Mouse (Mus musculus) heart, postnatal 0 days (tissue): ENCODE measurements around the gene Angptl2. TPM values are rescaled to one million over a fixed set of nuclear protein-coding genes. Genes with fewer than 3 reads are reported as not detected.

Source experiments
- ATAC-seq: fragments of 200-750 bp; cut with Nextera tagmentation; 2 replicates; pipeline ENCODE4 v1.8.0; 2017; ENCODE audit warnings: low read depth, moderate number of reproducible peaks, moderate library complexity; ENCODE audit not compliant: insufficient read depth
- DNase-seq: peaks from one replicate; pipeline ENCODE4 v3.0.0-alpha.2; 2016; ENCODE audit warnings: low spot score
- H3K27ac ChIP-seq: fragments of 300-500 bp; sonication (generic); 2 replicates; pipeline ENCODE4 v1.5.1; 2014; ENCODE audit warnings: low read depth, mild to moderate bottlenecking
- H3K27me3 ChIP-seq: fragments of 300-500 bp; sonication (generic); 2 replicates; pipeline ENCODE4 v1.6.1; 2014; ENCODE audit warnings: low read length, mixed read lengths; ENCODE audit not compliant: control insufficient read depth, insufficient read depth
- H3K36me3 ChIP-seq: fragments of 300-500 bp; sonication (generic); replicated peaks from 2 replicates; pipeline ENCODE4 v1.6.1; 2014; ENCODE audit warnings: low read length, mixed read lengths; ENCODE audit not compliant: control insufficient read depth, insufficient read depth
- H3K4me1 ChIP-seq: fragments of 300-500 bp; sonication (generic); 2 replicates; pipeline ENCODE4 v1.6.1; 2014; ENCODE audit warnings: antibody characterized with exemption; ENCODE audit not compliant: control insufficient read depth, insufficient read depth
- H3K4me2 ChIP-seq: fragments of 300-500 bp; sonication (generic); 2 replicates; pipeline ENCODE4 v1.6.1; 2014; ENCODE audit warnings: low read depth, mild to moderate bottlenecking, low read length, moderate library complexity
- H3K4me3 ChIP-seq: fragments of 300-500 bp; sonication (generic); 2 replicates; pipeline ENCODE4 v1.5.1; 2014; ENCODE audit warnings: low read depth, low read length
- H3K9ac ChIP-seq: fragments of 300-500 bp; sonication (generic); replicated peaks from 2 replicates; pipeline ENCODE4 v1.6.1; 2014; ENCODE audit warnings: low read depth, low read length, mixed read lengths
- H3K9me3 ChIP-seq: fragments of 300-500 bp; sonication (generic); replicated peaks from 2 replicates; pipeline ENCODE4 v1.6.1; 2016; ENCODE audit warnings: low read length; ENCODE audit not compliant: control insufficient read depth
- CTCF ChIP-seq: IDR thresholded peaks from 2 replicates; pipeline ENCODE4 v1.5.1; 2016; ENCODE audit warnings: antibody characterized with exemption, control low read depth, low read depth
- EP300 ChIP-seq: IDR thresholded peaks from 2 replicates; pipeline ENCODE4 v1.6.1; 2016; ENCODE audit warnings: antibody characterized with exemption, low read depth
- WGBS: fragments of 180-500 bp; shearing (Covaris S2); extraction: QIAGEN DNeasy Blood & Tissue Kit; methylation state at CpG from one replicate; pipeline ENCODE4 v1.1.7; 2014; 5-methylcytosine and 5-hydroxymethylcytosine counted together
- polyA plus RNA-seq: library from polyadenylated mRNA; unstranded; fragments of >200 nt; fragmentation: Nextera tagmentation; extraction: Ambion mirVana; gene quantifications from 2 replicates; pipeline ENCODE4 v1.2.1, GENCODE M21; 2015
- total RNA-seq: library from RNA; depleted of rRNA; stranded (reverse); fragments of >200 nt; gene quantifications from 2 replicates; pipeline ENCODE4 v1.2.3, GENCODE M21; 2014; ENCODE audit warnings: low replicate concordance

The Angptl2 gene
- total and polyA plus RNA-seq, 2 experiments from 2014 or later, result 66.5 to 124 TPM

GRCm38 (mm10) chr2:33173686-33174085, 42.2 kb upstream of the Angptl2 start:
- peak overlapping the region; percentile 1; the same call in 1 of the 2 replicates for H3K27ac ChIP-seq
- H3K4me3 ChIP-seq, result no peak overlapping the region
- H3K9me3 ChIP-seq, result no peaks in the 10 kb centered on the region
- ATAC-seq (peak; percentile 34; the same call in 1 of the 2 replicates), DNase-seq (no peak)
- no peaks in the 10 kb centered on the region for H3K36me3 ChIP-seq
- H3K27me3 ChIP-seq, result no peaks in the 10 kb centered on the region
- no peak overlapping the region for H3K4me2 ChIP-seq
- 54% methylated on average over 7 of the region's 7 CpGs for WGBS
- H3K9ac ChIP-seq, result no peak overlapping the region
- no peak for TF ChIP-seq EP300
- no peak for TF ChIP-seq CTCF
- H3K4me1 ChIP-seq, result peaks cover 32% of the 10 kb centered on the region

- Histone ChIP-seq H3K4me2 (no peak overlapping the region), H3K4me3 (no peak overlapping the region), H3K27ac (peak overlapping the region; percentile 79; the same call in 1 of the 2 replicates), H3K4me1 (peaks cover 38% of the 10 kb centered on the region), H3K9me3 (no peaks in the 10 kb centered on the region), H3K9ac (no peak overlapping the region), H3K36me3 (no peaks in the 10 kb centered on the region), H3K27me3 (no peaks in the 10 kb centered on the region)
- 47% methylated on average over 7 of the region's 7 CpGs for WGBS
- no peak for DNase-seq
- no peak for TF ChIP-seq EP300
- no peak for TF ChIP-seq CTCF
- ATAC-seq, result no peak
These were observed 39.4 kb upstream of the Angptl2 start for GRCm38 (mm10) chr2:33176516-33176915.

GRCm38 (mm10) chr2:33176921-33177320, 38.9 kb upstream of the Angptl2 start:
- no peak overlapping the region for H3K9ac ChIP-seq

GRCm38 (mm10) chr2:33177443-33178242, 38.2 kb upstream of the Angptl2 start:
- H3K27ac ChIP-seq, result peak overlapping the region; percentile 79
- peak; percentile 86 for DNase-seq
- H3K27me3 ChIP-seq, result no peaks in the 10 kb centered on the region
- H3K9me3 ChIP-seq, result no peaks in the 10 kb centered on the region
- no peaks in the 10 kb centered on the region for H3K36me3 ChIP-seq
- WGBS, result 36% methylated on average over 12 of the region's 12 CpGs
- peak; percentile 83 for ATAC-seq
- peaks cover 41% of the 10 kb centered on the region for H3K4me1 ChIP-seq
- no peak for TF ChIP-seq CTCF
- H3K9ac ChIP-seq, result no peak overlapping the region
- H3K4me3 ChIP-seq, result no peak overlapping the region
- H3K4me2 ChIP-seq, result 0 out of 2 replicates have a peak overlapping the region, but pooled peaks have one; percentile 8

More at GRCm38 (mm10) chr2:33176921-33177320, 38.9 kb upstream of the Angptl2 start:
- H3K27me3 ChIP-seq, result no peaks in the 10 kb centered on the region
- ATAC-seq (no peak), DNase-seq (no peak)
- no peak overlapping the region for H3K4me3 ChIP-seq
- 50% methylated on average over 2 of the region's 2 CpGs for WGBS
- peak overlapping the region; percentile 79 for H3K27ac ChIP-seq
- H3K4me2 ChIP-seq, result no peak overlapping the region
- H3K9me3 ChIP-seq, result no peaks in the 10 kb centered on the region
- peaks cover 38% of the 10 kb centered on the region for H3K4me1 ChIP-seq
- no peaks in the 10 kb centered on the region for H3K36me3 ChIP-seq
- no peak for TF ChIP-seq CTCF

GRCm38 (mm10) chr2:33178243-33178932, 37.5 kb upstream of the Angptl2 start:
- DNase-seq (no peak), ATAC-seq (no peak)
- no peak overlapping the region for H3K4me2 ChIP-seq
- peak overlapping the region; percentile 79 for H3K27ac ChIP-seq
- H3K27me3 ChIP-seq, result no peaks in the 10 kb centered on the region
- peak overlapping the region; percentile 12; the same call in 1 of the 2 replicates for H3K9ac ChIP-seq
- no peak for TF ChIP-seq CTCF
- TF ChIP-seq EP300, result no peak
- H3K4me1 ChIP-seq, result peaks cover 34% of the 10 kb centered on the region
- no peaks in the 10 kb centered on the region for H3K36me3 ChIP-seq
- no peaks in the 10 kb centered on the region for H3K9me3 ChIP-seq
- WGBS, result 56% methylated on average over 11 of the region's 11 CpGs
- no peak overlapping the region for H3K4me3 ChIP-seq
